9 mouse cellular contexts compared by ENCODE assay signal in the genomic region with DNA sequence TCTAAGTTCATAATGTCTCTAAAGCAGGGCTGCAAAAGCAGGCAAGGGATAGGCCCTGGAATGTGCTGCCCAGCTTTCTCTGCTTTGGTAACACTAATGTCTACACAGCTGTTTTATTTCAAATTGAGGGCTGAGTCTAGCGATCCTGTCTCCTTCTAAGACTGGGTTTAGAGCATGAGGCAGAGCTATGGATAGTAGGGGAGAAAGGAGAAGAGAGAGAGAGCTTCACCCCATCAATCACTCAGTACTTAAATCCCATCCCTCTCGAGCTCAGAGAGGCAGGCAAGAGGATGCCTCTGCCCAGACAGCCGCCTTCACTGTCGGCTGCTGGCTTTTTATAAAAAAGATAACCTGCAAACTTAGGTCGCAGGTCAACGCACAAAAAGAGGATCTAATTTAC. TPM values are rescaled to one million over a fixed set of nuclear protein-coding genes. Genes with fewer than 3 reads are reported as not detected.
DNase-seq lines count a peak whose midpoint lies in the region; ATAC-seq and TF ChIP-seq lines count a peak whose summit lies in the region.
"Had no signal": no experiment of that assay in that cellular context is flagged by ENCODE, and none has a peak within 500 bp of the region (broad histone marks: within the 10 kb centered on the region; RNA-seq: fewer than 3 reads in every experiment).

No protein-coding gene starts in this region.

- H3K36me3 ChIP-seq in heart, embryonic 11.5 days (ENCODE audit: control insufficient read depth, insufficient read depth, low read length), result no peaks in the 10 kb centered on the region
- H3K36me3 ChIP-seq in hindbrain, postnatal 0 days (ENCODE audit: insufficient read depth, low read length), result no peaks in the 10 kb centered on the region
- H3K36me3 ChIP-seq in midbrain, embryonic 16.5 days (ENCODE audit: control insufficient read depth, insufficient read depth, low read length), result no peaks in the 10 kb centered on the region

- 19% methylated on average over 6 of the region's 6 CpGs for WGBS in heart, embryonic 11.5 days (ENCODE audit: insufficient replicate concordance)
- WGBS in hindbrain, postnatal 0 days, result 33% methylated on average over 6 of the region's 6 CpGs
- 20% methylated on average over 6 of the region's 6 CpGs for WGBS in midbrain, embryonic 16.5 days

- peak overlapping the region; percentile 9; the same call in 1 of the 2 replicates for H3K4me3 ChIP-seq in heart, embryonic 11.5 days (ENCODE audit: low read depth, low read length)
- peak overlapping the region; percentile 33 for H3K4me3 ChIP-seq in hindbrain, postnatal 0 days (ENCODE audit: low read length)
- peak overlapping the region; percentile 31 for H3K4me3 ChIP-seq in midbrain, embryonic 16.5 days (ENCODE audit: low read depth, low read length)

- TF ChIP-seq CTCF in hindbrain, postnatal 0 days (IDR thresholded peaks at IDR 0.05; ENCODE audit: low read depth), result no peak

- no peaks in the 10 kb centered on the region for H3K27me3 ChIP-seq in heart, embryonic 11.5 days (ENCODE audit: control insufficient read depth, insufficient read depth, low read length)
- H3K27me3 ChIP-seq in hindbrain, postnatal 0 days (ENCODE audit: insufficient read depth, low read length), result no peaks in the 10 kb centered on the region
- H3K27me3 ChIP-seq in midbrain, embryonic 16.5 days (ENCODE audit: control insufficient read depth, insufficient read depth, low read depth, low read length), result no peaks in the 10 kb centered on the region

- DNase-seq in heart, postnatal 14 days, result no peak
- peak; percentile 34 for DNase-seq in embryo, embryonic 9.5 days (ENCODE audit: extremely low spot score)
- DNase-seq in hindbrain, postnatal 0 days (ENCODE audit: low spot score), result no peak
- DNase-seq in testis, postnatal 10 days (ENCODE audit: low spot score), result no peak
- no peak for DNase-seq in gastrocnemius, postnatal 25 days
- no peak for DNase-seq in spleen, postnatal 4 days (ENCODE audit: low spot score in 2 of 2)
- DNase-seq: adrenal gland, postnatal 10 days had no signal

- H3K4me2 ChIP-seq in heart, embryonic 11.5 days, result peak overlapping the region; percentile 50
- peak overlapping the region; percentile 56 for H3K4me2 ChIP-seq in hindbrain, postnatal 0 days (ENCODE audit: low read depth, low read length)
- H3K4me2 ChIP-seq in midbrain, embryonic 16.5 days (ENCODE audit: low read length), result peak overlapping the region; percentile 55

- intact Hi-C loops in heart, postnatal 14 days (cut with DNase I), result loop anchor here (10.0 kb wide), 1 partner anchor 394 kb away; no protein-coding TSS in a partner anchor

- peaks cover 5% of the 10 kb centered on the region; the same call in 1 of the 2 replicates for H3K4me1 ChIP-seq in heart, embryonic 11.5 days (ENCODE audit: control insufficient read depth, insufficient read depth, low read length)
- no peaks in the 10 kb centered on the region for H3K4me1 ChIP-seq in hindbrain, postnatal 0 days (ENCODE audit: insufficient read depth, low read length)
- peaks cover 13% of the 10 kb centered on the region for H3K4me1 ChIP-seq in midbrain, embryonic 16.5 days (ENCODE audit: control insufficient read depth, insufficient read depth, low read length)

- H3K9me3 ChIP-seq in heart, embryonic 11.5 days (replicated peaks; ENCODE audit: control insufficient read depth, low read length), result no peaks in the 10 kb centered on the region
- H3K9me3 ChIP-seq in hindbrain, postnatal 0 days (ENCODE audit: low read length), result no peaks in the 10 kb centered on the region
- no peaks in the 10 kb centered on the region for H3K9me3 ChIP-seq in midbrain, embryonic 16.5 days (replicated peaks; ENCODE audit: control insufficient read depth, low read length, poor library complexity, severe bottlenecking)

- no peak for ATAC-seq in heart, embryonic 11.5 days (replicated peaks; ENCODE audit: insufficient number of reproducible peaks, low FRiP score, low TSS enrichment)
- no peak for ATAC-seq in hindbrain, postnatal 0 days
- ATAC-seq in midbrain, embryonic 16.5 days, result no peak

- H3K27ac ChIP-seq in heart, embryonic 11.5 days (ENCODE audit: low read depth, low read length), result peak overlapping the region; percentile 57; the same call in 1 of the 2 replicates
- peak overlapping the region; percentile 5; the same call in 1 of the 2 replicates for H3K27ac ChIP-seq in hindbrain, postnatal 0 days
- H3K27ac ChIP-seq in midbrain, embryonic 16.5 days (ENCODE audit: low read length), result peak overlapping the region; percentile 71

- H3K9ac ChIP-seq in heart, embryonic 11.5 days (ENCODE audit: low read depth, low read length), result no peak overlapping the region
- H3K9ac ChIP-seq in hindbrain, postnatal 0 days (replicated peaks; ENCODE audit: low read length), result peak overlapping the region; percentile 57
- peak overlapping the region; percentile 61 for H3K9ac ChIP-seq in midbrain, embryonic 16.5 days (ENCODE audit: low read depth, low read length)

RNA-seq across cellular contexts. Expression of a gene that starts 4.5 kb away (rescaled TPM):
- 29.1 and 30.6 TPM in 2 replicates for polyA plus RNA-seq in heart, embryonic 11.5 days (2014; fragmentation: Nextera tagmentation; extraction: Ambion mirVana)
- total RNA-seq in heart, postnatal 14 days (2021), result 10 to 100 TPM; 12.2 to 14.8 TPM
- total RNA-seq in hindbrain, postnatal 0 days (2014; rRNA removed), result 92.5 and 96.8 TPM in 2 replicates
- 65.9 and 77.0 TPM in 2 replicates for polyA plus RNA-seq in hindbrain, postnatal 0 days (2015; fragmentation: Nextera tagmentation; extraction: Ambion mirVana)
- polyA plus RNA-seq in midbrain, embryonic 16.5 days (2015; fragmentation: Nextera tagmentation; extraction: Ambion mirVana), result 78.4 and 82.7 TPM in 2 replicates
- total RNA-seq in gastrocnemius, postnatal 25 days (2021), result 1 to 10 TPM; 2.7 to 4.1 TPM

RNA-seq across cellular contexts. Expression of a gene that starts 38.2 kb away (rescaled TPM):
- polyA plus RNA-seq in heart, embryonic 11.5 days (2014; fragmentation: Nextera tagmentation; extraction: Ambion mirVana), result 61.7 and 70.3 TPM in 2 replicates
- 10 to 100 TPM; 61.0 to 64.4 TPM for total RNA-seq in heart, postnatal 14 days (2021)
- total RNA-seq in hindbrain, postnatal 0 days (2014; rRNA removed), result 153 and 178 TPM in 2 replicates
- polyA plus RNA-seq in hindbrain, postnatal 0 days (2015; fragmentation: Nextera tagmentation; extraction: Ambion mirVana), result 90.4 and 94.4 TPM in 2 replicates
- polyA plus RNA-seq in midbrain, embryonic 16.5 days (2015; fragmentation: Nextera tagmentation; extraction: Ambion mirVana), result 88.3 and 89.1 TPM in 2 replicates
- total RNA-seq in gastrocnemius, postnatal 25 days (2021), result 10 to 100 TPM; 54.6 to 63.1 TPM

Comparison
In these comparisons a context has a peak if more than half of its experiments do, and no peak if none do; other contexts are left out.
1. H3K27ac ChIP-seq: peak in every context shown above with its lines; median percentile 71 in midbrain, embryonic 16.5 days; 57 in heart, embryonic 11.5 days; 5 in hindbrain, postnatal 0 days.